Mouse (Mus musculus) heart, embryonic 11.5 days (tissue): ENCODE data around the gene Gm14597. TPM values are rescaled to one million over a fixed set of nuclear protein-coding genes. Genes with fewer than 3 reads are reported as not detected.
"Not testable (repeated sequence)": the region's sequence is repeated elsewhere in the genome, so short reads cannot be mapped to it uniquely, and the experiment has no call there.

Experiments
- ATAC-seq: fragments of 200-750 bp; cut with Nextera tagmentation; replicated peaks from 2 replicates; pipeline ENCODE4 v1.8.0; 2017; ENCODE audit warnings: moderate library complexity; ENCODE audit not compliant: insufficient number of reproducible peaks, low FRiP score, low TSS enrichment
- H3K27ac ChIP-seq: fragments of 300-500 bp; sonication (generic); 2 replicates; pipeline ENCODE4 v1.5.1; 2014; ENCODE audit warnings: mild to moderate bottlenecking, low read depth, low read length
- H3K27me3 ChIP-seq: fragments of 300-500 bp; sonication (generic); 2 replicates; pipeline ENCODE4 v1.6.1; 2014; ENCODE audit warnings: mild to moderate bottlenecking, low read length, mixed read lengths; ENCODE audit not compliant: control insufficient read depth, insufficient read depth
- H3K36me3 ChIP-seq: fragments of 300-500 bp; sonication (generic); 2 replicates; pipeline ENCODE4 v1.6.1; 2014; ENCODE audit warnings: mild to moderate bottlenecking, low read length, moderate library complexity, mixed read lengths; ENCODE audit not compliant: control insufficient read depth, insufficient read depth
- H3K4me1 ChIP-seq: fragments of 300-500 bp; sonication (generic); 2 replicates; pipeline ENCODE4 v1.6.1; 2014; ENCODE audit warnings: low read length; ENCODE audit not compliant: control insufficient read depth, insufficient read depth
- H3K4me2 ChIP-seq: fragments of 300-500 bp; sonication (generic); 2 replicates; pipeline ENCODE4 v1.6.1; 2014; ENCODE audit warnings: mild to moderate bottlenecking, moderate library complexity
- H3K4me3 ChIP-seq: fragments of 300-500 bp; sonication (generic); 2 replicates; pipeline ENCODE4 v1.5.1; 2014; ENCODE audit warnings: low read depth, low read length
- H3K9ac ChIP-seq: fragments of 300-500 bp; sonication (generic); 2 replicates; pipeline ENCODE4 v1.6.1; 2014; ENCODE audit warnings: mild to moderate bottlenecking, low read depth, low read length, moderate library complexity
- H3K9me3 ChIP-seq: fragments of 300-500 bp; sonication (generic); replicated peaks from 2 replicates; pipeline ENCODE4 v1.6.1; 2016; ENCODE audit warnings: low read length; ENCODE audit not compliant: control insufficient read depth
- WGBS: fragments of 180-500 bp; shearing (Covaris S2); extraction: QIAGEN DNeasy Blood & Tissue Kit; methylation state at CpG from one replicate; pipeline ENCODE4 v1.1.7; 2014; ENCODE audit not compliant: insufficient replicate concordance; 5-methylcytosine and 5-hydroxymethylcytosine counted together
- polyA plus RNA-seq: library from polyadenylated mRNA; unstranded; fragments of >200 nt; fragmentation: Nextera tagmentation; extraction: Ambion mirVana; gene quantifications from 2 replicates; pipeline ENCODE4 v1.2.1, GENCODE M21; 2014

The Gm14597 gene
- polyA plus RNA-seq, 1 experiment from 2014 or later = not detected

GRCm38 (mm10) chrX:53608122-53608813, 511 bp downstream of the Gm14597 start:
- no peaks in the 10 kb centered on the region for H3K27me3 ChIP-seq
- H3K4me1 ChIP-seq = no peaks in the 10 kb centered on the region
- peak; percentile 35; the same call in 1 of the 2 replicates for ATAC-seq
- WGBS = 26% methylated on average over 17 of the region's 18 CpGs
- H3K27ac ChIP-seq = peak overlapping the region; percentile 54; the same call in 1 of the 2 replicates
- no peaks in the 10 kb centered on the region for H3K36me3 ChIP-seq
- peak overlapping the region; percentile 44 for H3K4me3 ChIP-seq
- peak overlapping the region; percentile 66 for H3K9ac ChIP-seq
- H3K9me3 ChIP-seq = no peaks in the 10 kb centered on the region
- H3K4me2 ChIP-seq = peak overlapping the region; percentile 63

GRCm38 (mm10) chrX:53607242-53608121, 1.3 kb downstream of the Gm14597 start, which contains the start of gene Rtl8c:
Gene Rtl8c (plus strand): TSS chrX:53608032.
- Histone ChIP-seq H3K4me3 (peak within 1 kb of the TSS; percentile 44), H3K27me3 (no peaks in the 10 kb centered on the region), H3K27ac (peak within 1 kb of the TSS; percentile 54; the same call in 1 of the 2 replicates), H3K4me2 (peak within 1 kb of the TSS; percentile 63), H3K36me3 (no peaks in the 10 kb centered on the region), H3K9me3 (no peaks in the 10 kb centered on the region), H3K9ac (peak within 1 kb of the TSS; percentile 66), H3K4me1 (no peaks in the 10 kb centered on the region)
- WGBS = 23% methylated on average over 20 of the region's 20 CpGs
- ATAC-seq = peak; percentile 75

GRCm38 (mm10) chrX:53606176-53606575, 2.6 kb downstream of the Gm14597 start:
- not testable (repeated sequence) for H3K9ac ChIP-seq, H3K4me3 ChIP-seq, H3K9me3 ChIP-seq, ATAC-seq, H3K4me2 ChIP-seq, H3K4me1 ChIP-seq, H3K27me3 ChIP-seq, H3K36me3 ChIP-seq, H3K27ac ChIP-seq
- WGBS = 18% methylated on average over 1 of the region's 1 CpGs

- ATAC-seq, H3K4me3 ChIP-seq, H3K36me3 ChIP-seq, H3K4me2 ChIP-seq, H3K4me1 ChIP-seq, H3K9ac ChIP-seq, H3K27me3 ChIP-seq, H3K27ac ChIP-seq, H3K9me3 ChIP-seq: not testable (repeated sequence)
- WGBS = 11% methylated on average over 1 of the region's 2 CpGs
Observed at GRCm38 (mm10) chrX:53599993-53600392, 8.8 kb downstream of the Gm14597 start.

- H3K9me3 ChIP-seq, H3K9ac ChIP-seq, H3K4me2 ChIP-seq, H3K36me3 ChIP-seq, H3K4me3 ChIP-seq, ATAC-seq, H3K27me3 ChIP-seq, H3K27ac ChIP-seq, H3K4me1 ChIP-seq: not testable (repeated sequence)
- 60% methylated on average over 2 of the region's 4 CpGs for WGBS
Observed at GRCm38 (mm10) chrX:53583404-53583803, 25.4 kb downstream of the Gm14597 start.

- H3K27ac ChIP-seq, H3K9ac ChIP-seq, H3K27me3 ChIP-seq, ATAC-seq, H3K9me3 ChIP-seq, H3K36me3 ChIP-seq, H3K4me1 ChIP-seq, H3K4me3 ChIP-seq, H3K4me2 ChIP-seq: not testable (repeated sequence)
- 71% methylated on average over 2 of the region's 4 CpGs for WGBS
Observed at GRCm38 (mm10) chrX:53581407-53581806, 27.4 kb downstream of the Gm14597 start.

GRCm38 (mm10) chrX:53579311-53579710, 29.5 kb downstream of the Gm14597 start:
- WGBS = 57% methylated on average over 1 of the region's 1 CpGs
- no peaks in the 10 kb centered on the region for H3K4me1 ChIP-seq

More at GRCm38 (mm10) chrX:53579311-53579710, 29.5 kb downstream of the Gm14597 start:
- ATAC-seq = no peak
- Histone ChIP-seq H3K4me3 (no peak overlapping the region), H3K36me3 (no peaks in the 10 kb centered on the region), H3K9ac (no peak overlapping the region), H3K27me3 (no peaks in the 10 kb centered on the region), H3K9me3 (no peaks in the 10 kb centered on the region), H3K27ac (no peak overlapping the region), H3K4me2 (no peak overlapping the region)
